Mouse (Mus musculus): ENCODE results near the gene Dab2ip. TPM values are rescaled to one million over a fixed set of nuclear protein-coding genes. Genes with fewer than 3 reads are reported as not detected.

Gene Dab2ip
- polyA plus RNA-seq, 1 experiment, result 9.8 TPM

DNA sequence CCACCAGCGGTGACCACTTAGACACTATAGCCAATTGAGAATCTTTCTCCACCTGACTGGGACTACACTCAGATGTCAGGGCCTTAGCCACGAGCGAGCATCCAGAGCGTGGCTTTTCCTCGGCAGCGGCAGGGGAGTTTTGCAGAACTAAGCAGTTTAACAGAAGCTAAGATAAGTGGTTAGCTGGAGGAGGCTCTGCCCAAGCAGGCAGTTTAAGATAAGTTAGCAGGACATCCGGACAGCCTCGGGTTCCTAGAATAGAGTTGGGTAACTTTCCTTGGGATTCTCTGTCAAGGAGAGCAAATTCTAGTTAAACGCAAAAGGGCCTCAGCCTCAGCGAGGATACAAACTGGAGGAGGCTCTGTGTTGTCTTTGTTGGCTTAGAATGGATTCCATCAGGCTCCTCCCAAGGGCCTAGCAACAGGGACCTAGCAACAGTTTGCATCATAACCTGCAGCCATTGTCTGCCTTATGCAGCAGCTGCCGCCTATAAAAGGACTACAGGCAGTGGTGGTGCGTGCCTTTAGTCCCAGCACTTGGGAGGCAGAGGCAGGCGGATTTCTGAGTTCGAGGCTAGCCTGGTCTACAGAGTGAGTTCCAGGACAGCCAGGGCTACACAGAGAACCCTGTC, 31.3 kb upstream of the Dab2ip start:
- H3K4me3 ChIP-seq (replicated peaks; ENCODE audit: control insufficient read depth, low read depth, low read length), result no peak overlapping the region
- no peak overlapping the region for H3K27ac ChIP-seq (ENCODE audit: control insufficient read depth, insufficient read depth, low read depth, low read length, poor library complexity)
- no peaks in the 10 kb centered on the region for H3K4me1 ChIP-seq (ENCODE audit: control insufficient read depth, insufficient read depth, low read length)
- TF ChIP-seq POLR2A (IDR thresholded peaks at IDR 0.05; ENCODE audit: borderline replicate concordance, control insufficient read depth, low read depth, low read length), result no peak
- TF ChIP-seq CTCF (IDR thresholded peaks at IDR 0.05; ENCODE audit: control insufficient read depth, insufficient read depth, low read length), result no peak
- WGBS, result 56% methylated on average over 14 of the region's 14 CpGs

DNA sequence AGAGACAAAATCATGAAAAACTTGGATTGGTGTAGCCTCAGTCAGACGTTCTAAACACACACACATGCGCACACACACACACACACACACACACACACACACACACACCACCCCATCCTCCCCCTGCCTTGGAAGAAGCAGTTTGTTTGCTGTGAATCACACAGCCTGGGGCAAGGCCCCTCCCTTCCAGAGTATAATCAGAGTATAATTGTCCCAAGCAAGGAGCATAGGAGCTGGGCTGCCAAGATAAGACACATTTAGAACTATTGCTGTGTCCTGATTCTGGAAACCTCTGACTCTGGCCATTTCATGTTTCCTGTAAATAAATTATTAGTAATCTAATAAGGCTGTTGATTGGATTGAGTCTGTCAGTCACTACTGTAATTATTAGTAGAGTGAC, 29.0 kb upstream of the Dab2ip start:
- no peak for TF ChIP-seq CTCF (IDR thresholded peaks at IDR 0.05; ENCODE audit: control insufficient read depth, insufficient read depth, low read length)
- no peak for TF ChIP-seq POLR2A (IDR thresholded peaks at IDR 0.05; ENCODE audit: borderline replicate concordance, control insufficient read depth, low read depth, low read length)
- H3K4me3 ChIP-seq (replicated peaks; ENCODE audit: control insufficient read depth, low read depth, low read length), result no peak overlapping the region
- 58% methylated on average over 2 of the region's 2 CpGs for WGBS
- H3K4me1 ChIP-seq (ENCODE audit: control insufficient read depth, insufficient read depth, low read length), result no peaks in the 10 kb centered on the region
- H3K27ac ChIP-seq (ENCODE audit: control insufficient read depth, insufficient read depth, low read depth, low read length, poor library complexity), result no peak overlapping the region

DNA sequence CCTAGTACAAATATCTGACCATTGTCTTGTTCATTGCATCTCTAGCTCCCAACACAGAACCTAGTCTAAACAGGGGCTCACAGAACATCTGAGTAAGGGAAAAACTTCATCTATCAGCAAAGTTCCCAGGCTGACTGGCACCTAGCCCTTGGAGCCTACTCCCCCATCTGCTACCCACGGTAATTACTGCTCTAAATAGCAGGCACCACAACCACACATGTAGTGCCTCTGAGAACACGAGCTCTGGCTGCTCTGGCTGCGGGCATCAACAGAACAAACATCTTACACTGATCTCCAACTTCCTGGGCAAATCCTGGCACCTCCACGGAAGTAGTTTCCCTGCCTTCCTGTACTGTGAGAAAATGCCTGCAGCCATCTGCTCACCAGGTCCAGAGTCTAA, 28.2 kb upstream of the Dab2ip start:
- WGBS, result 53% methylated on average over 4 of the region's 4 CpGs
- Histone ChIP-seq H3K27ac (ENCODE audit: control insufficient read depth, insufficient read depth, low read depth, low read length, poor library complexity) (no peak overlapping the region), H3K4me1 (ENCODE audit: control insufficient read depth, insufficient read depth, low read length) (no peaks in the 10 kb centered on the region), H3K4me3 (replicated peaks; ENCODE audit: control insufficient read depth, low read depth, low read length) (no peak overlapping the region)
- TF ChIP-seq POLR2A (IDR thresholded peaks at IDR 0.05; ENCODE audit: borderline replicate concordance, control insufficient read depth, low read depth, low read length) (no peak), CTCF (IDR thresholded peaks at IDR 0.05; ENCODE audit: control insufficient read depth, insufficient read depth, low read length) (no peak)

DNA sequence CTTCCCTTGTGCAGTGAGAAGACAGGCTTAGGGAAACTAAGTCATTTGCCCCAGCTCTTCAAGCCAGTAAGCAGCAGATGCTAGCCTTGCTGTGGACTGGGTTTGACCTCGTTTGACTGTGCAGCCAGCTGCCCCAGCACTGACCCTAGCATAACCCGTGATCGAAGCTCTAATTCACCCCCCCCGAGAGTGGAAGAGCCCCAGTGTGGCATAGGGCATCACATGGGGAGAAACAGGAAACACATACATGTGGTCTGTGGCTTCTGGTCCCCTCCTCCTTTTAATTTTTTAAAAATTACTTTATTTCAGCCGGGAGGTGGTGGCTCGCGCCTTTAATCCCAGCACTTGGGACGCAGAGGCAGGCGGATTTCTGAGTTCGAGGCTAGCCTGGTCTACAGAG, 27.3 kb upstream of the Dab2ip start:
- Histone ChIP-seq H3K4me3 (replicated peaks; ENCODE audit: control insufficient read depth, low read depth, low read length) (no peak overlapping the region), H3K27ac (ENCODE audit: control insufficient read depth, insufficient read depth, low read depth, low read length, poor library complexity) (no peak overlapping the region), H3K4me1 (ENCODE audit: control insufficient read depth, insufficient read depth, low read length) (no peaks in the 10 kb centered on the region)
- 45% methylated on average over 10 of the region's 10 CpGs for WGBS
- TF ChIP-seq CTCF (IDR thresholded peaks at IDR 0.05; ENCODE audit: control insufficient read depth, insufficient read depth, low read length) (no peak), POLR2A (IDR thresholded peaks at IDR 0.05; ENCODE audit: borderline replicate concordance, control insufficient read depth, low read depth, low read length) (no peak)

DNA sequence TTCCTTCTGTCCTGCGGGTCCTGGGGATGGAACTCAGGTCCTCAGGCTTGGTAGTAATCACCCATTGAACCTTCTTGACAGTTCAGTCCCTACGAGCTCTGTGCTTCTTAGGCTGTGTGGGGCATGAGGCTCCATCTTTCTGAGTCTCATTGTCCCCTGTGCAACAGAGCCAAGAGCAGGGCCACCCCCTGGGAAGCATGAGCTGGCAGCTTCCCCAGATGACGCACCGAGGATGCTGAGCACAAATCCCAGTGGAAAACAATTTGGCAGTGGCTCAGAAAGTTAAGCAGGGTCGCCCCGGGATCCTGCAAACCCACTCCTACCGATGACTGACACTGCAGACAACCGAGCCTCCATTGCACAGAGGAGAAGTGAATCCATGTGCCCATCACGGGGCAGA, 24.4 kb upstream of the Dab2ip start:
- no peak overlapping the region for H3K4me3 ChIP-seq (replicated peaks; ENCODE audit: control insufficient read depth, low read depth, low read length)
- no peaks in the 10 kb centered on the region for H3K4me1 ChIP-seq (ENCODE audit: control insufficient read depth, insufficient read depth, low read length)
- H3K27ac ChIP-seq (ENCODE audit: control insufficient read depth, insufficient read depth, low read depth, low read length, poor library complexity), result no peak overlapping the region
- TF ChIP-seq POLR2A (IDR thresholded peaks at IDR 0.05; ENCODE audit: borderline replicate concordance, control insufficient read depth, low read depth, low read length) (no peak), CTCF (IDR thresholded peaks at IDR 0.05; ENCODE audit: control insufficient read depth, insufficient read depth, low read length) (no peak)
- WGBS, result 81% methylated on average over 9 of the region's 9 CpGs

DNA sequence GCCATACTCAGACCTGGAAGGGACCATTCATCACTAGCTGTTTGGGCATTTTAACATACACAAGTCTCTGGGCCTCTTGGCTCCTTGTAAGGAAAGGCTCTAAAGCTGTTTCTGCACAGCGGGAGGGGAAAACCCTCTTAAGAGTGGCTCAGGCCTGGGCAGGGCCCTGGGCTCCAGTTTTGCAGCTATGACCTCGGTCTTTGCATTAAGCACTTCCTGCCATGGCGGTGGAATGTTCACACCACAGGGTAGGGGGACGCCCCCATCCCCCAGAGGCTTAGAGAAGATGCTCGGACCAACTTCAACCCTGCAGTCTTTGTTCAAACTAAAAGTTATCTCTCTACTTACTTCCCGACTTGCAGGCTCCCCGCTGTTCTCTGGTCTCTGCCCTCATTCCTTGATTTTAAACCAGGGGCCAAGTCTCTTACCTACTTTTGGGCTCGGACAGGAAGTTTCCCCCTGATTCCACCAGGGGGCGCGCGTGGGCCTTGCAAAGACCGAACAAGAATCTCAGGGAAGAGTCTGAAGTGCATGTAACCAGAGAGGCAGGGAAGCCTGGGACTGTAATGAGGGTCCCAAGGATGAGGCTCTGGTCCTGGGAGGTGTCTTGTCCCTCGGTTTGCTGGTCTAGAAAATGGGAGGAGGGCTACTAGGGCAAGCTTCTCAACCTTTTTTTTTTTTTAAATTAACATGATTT, 18.6 kb upstream of the Dab2ip start:
- Histone ChIP-seq H3K4me3 (replicated peaks; ENCODE audit: control insufficient read depth, low read depth, low read length) (no peak overlapping the region), H3K4me1 (ENCODE audit: control insufficient read depth, insufficient read depth, low read length) (no peaks in the 10 kb centered on the region), H3K27ac (ENCODE audit: control insufficient read depth, insufficient read depth, low read depth, low read length, poor library complexity) (no peak overlapping the region)
- TF ChIP-seq POLR2A (IDR thresholded peaks at IDR 0.05; ENCODE audit: borderline replicate concordance, control insufficient read depth, low read depth, low read length) (no peak), CTCF (IDR thresholded peaks at IDR 0.05; ENCODE audit: control insufficient read depth, insufficient read depth, low read length) (peak; percentile 93)
- 23% methylated on average over 13 of the region's 13 CpGs for WGBS

DNA sequence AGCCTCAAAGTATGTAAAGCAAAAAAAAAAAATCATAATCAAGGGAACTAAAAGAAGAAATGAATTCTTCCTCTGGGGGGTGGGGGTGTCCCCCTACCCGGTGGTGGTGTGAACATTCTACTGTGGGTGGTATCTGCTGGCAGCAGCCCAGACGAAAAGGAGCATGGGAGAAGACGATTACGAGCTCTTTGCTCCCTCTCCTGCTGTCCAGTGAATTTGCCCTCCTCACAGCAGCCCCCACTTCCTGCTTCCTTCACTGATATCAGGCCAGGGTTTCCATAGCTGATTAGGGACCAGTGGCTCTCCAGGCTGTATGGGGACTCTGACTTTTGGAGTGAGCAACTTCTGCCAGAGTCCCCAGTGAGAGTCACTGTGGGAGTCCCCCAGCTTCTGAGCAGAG, 17.3 kb upstream of the Dab2ip start:
- TF ChIP-seq CTCF (IDR thresholded peaks at IDR 0.05; ENCODE audit: control insufficient read depth, insufficient read depth, low read length), result no peak
- TF ChIP-seq POLR2A (IDR thresholded peaks at IDR 0.05; ENCODE audit: borderline replicate concordance, control insufficient read depth, low read depth, low read length), result no peak
- no peak overlapping the region for H3K4me3 ChIP-seq (replicated peaks; ENCODE audit: control insufficient read depth, low read depth, low read length)
- WGBS, result 29% methylated on average over 4 of the region's 4 CpGs
- no peaks in the 10 kb centered on the region for H3K4me1 ChIP-seq (ENCODE audit: control insufficient read depth, insufficient read depth, low read length)
- H3K27ac ChIP-seq (ENCODE audit: control insufficient read depth, insufficient read depth, low read depth, low read length, poor library complexity), result no peak overlapping the region

DNA sequence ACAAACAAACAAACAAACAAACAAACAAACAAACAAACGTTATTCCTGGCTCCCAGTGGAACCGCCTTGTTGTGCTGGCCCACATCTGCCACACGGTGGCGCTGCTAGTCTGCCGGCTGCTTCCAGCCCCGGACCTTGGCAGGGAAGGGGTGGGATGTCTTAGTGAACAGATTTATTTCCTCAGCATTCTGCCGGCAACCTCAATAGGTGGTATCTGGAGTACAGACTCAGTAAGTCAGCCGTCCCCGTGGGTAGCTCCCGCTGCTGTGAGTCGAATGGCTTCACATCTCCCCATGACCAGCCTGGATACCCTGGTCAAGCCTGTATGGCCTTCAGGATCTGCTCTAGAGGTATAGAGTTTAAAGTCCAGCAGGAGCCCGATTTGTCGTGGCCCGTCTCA, 13.3 kb upstream of the Dab2ip start:
- H3K4me3 ChIP-seq (replicated peaks; ENCODE audit: control insufficient read depth, low read depth, low read length), result no peak overlapping the region
- H3K27ac ChIP-seq (ENCODE audit: control insufficient read depth, insufficient read depth, low read depth, low read length, poor library complexity), result no peak overlapping the region
- no peaks in the 10 kb centered on the region for H3K4me1 ChIP-seq (ENCODE audit: control insufficient read depth, insufficient read depth, low read length)
- 14% methylated on average over 14 of the region's 14 CpGs for WGBS
- TF ChIP-seq POLR2A (IDR thresholded peaks at IDR 0.05; ENCODE audit: borderline replicate concordance, control insufficient read depth, low read depth, low read length) (0 out of 2 replicates have a peak, but pooled peaks have one; percentile 13), CTCF (IDR thresholded peaks at IDR 0.05; ENCODE audit: control insufficient read depth, insufficient read depth, low read length) (peak; percentile 92)
